Mouse (Mus musculus) MEL (cell line): ENCODE measurements around the gene Hoxb7. TPM values are rescaled to one million over a fixed set of nuclear protein-coding genes. Genes with fewer than 3 reads are reported as not detected.

Source experiments
- DNase-seq: peaks from one replicate; pipeline ENCODE4 v3.0.0; 2011; ENCODE audit warnings: low read depth, low spot score
- H3K27ac ChIP-seq: 2 replicates; pipeline ENCODE4 v1.5.1; 2012; ENCODE audit warnings: low read depth, mild to moderate bottlenecking, control low read depth, low read length, moderate library complexity; ENCODE audit not compliant: control insufficient read depth
- H3K27me3 ChIP-seq, 2 experiments: fragments of 150-350 bp in 1 of 2; sonication (generic) in 1 of 2; 2 replicates each; pipeline ENCODE4 v1.6.1; 2012; ENCODE audit warnings: low read length in 2 of 2, mild to moderate bottlenecking in 2 of 2, improper control_type of control experiment in 1 of 2, moderate library complexity in 1 of 2; ENCODE audit not compliant: insufficient read depth in 2 of 2, control insufficient read depth in 1 of 2
- H3K36me3 ChIP-seq, 2 experiments: 2 replicates each; pipeline ENCODE4 v1.6.1; 2012 to 2014; ENCODE audit warnings: low read length in 2 of 2, improper control_type of control experiment in 1 of 2, inconsistent platforms in 1 of 2, mild to moderate bottlenecking in 1 of 2; ENCODE audit not compliant: insufficient read depth in 2 of 2, control insufficient read depth in 1 of 2
- H3K4me1 ChIP-seq, 2 experiments: fragments of 150-350 bp in 1 of 2; sonication (generic) in 1 of 2; 2 replicates each; pipeline ENCODE4 v1.6.1; 2012; ENCODE audit warnings: low read length in 2 of 2, improper control_type of control experiment in 1 of 2, mild to moderate bottlenecking in 1 of 2; ENCODE audit not compliant: insufficient read depth in 2 of 2, control insufficient read depth in 1 of 2
- H3K4me3 ChIP-seq, 2 experiments: fragments of 150-350 bp in 1 of 2; sonication (generic) in 1 of 2; 2 replicates each; pipeline ENCODE4 v1.5.1; 2012; ENCODE audit warnings: low read depth in 2 of 2, low read length in 2 of 2, mild to moderate bottlenecking in 2 of 2, moderate library complexity in 2 of 2, control low read depth in 1 of 2, improper control_type of control experiment in 1 of 2; ENCODE audit not compliant: control insufficient read depth in 1 of 2, insufficient read depth in 1 of 2
- H3K79me2 ChIP-seq: 2 replicates; pipeline ENCODE4 v1.6.1; 2012; ENCODE audit warnings: mild to moderate bottlenecking, low read length, moderate library complexity; ENCODE audit not compliant: control insufficient read depth, poor library complexity, insufficient read depth
- H3K9ac ChIP-seq: 2 replicates; pipeline ENCODE4 v1.6.1; 2012; ENCODE audit warnings: low read depth, mild to moderate bottlenecking, control low read depth, low read length, moderate library complexity; ENCODE audit not compliant: control insufficient read depth, poor library complexity, severe bottlenecking
- H3K9me3 ChIP-seq: fragments of 150-350 bp; sonication (generic); replicated peaks from 2 replicates; pipeline ENCODE4 v1.6.1; 2012; ENCODE audit warnings: mild to moderate bottlenecking, low read length, improper control_type of control experiment, moderate library complexity; ENCODE audit not compliant: insufficient read depth
- CTCF ChIP-seq, 3 experiments: IDR thresholded peaks in 2 of 3; conservative IDR thresholded peaks in 1 of 3; 2 replicates each; pipeline ENCODE4 v1.5.1; 2011 to 2012; ENCODE audit warnings: low read length in 3 of 3, low read depth in 2 of 3, mild to moderate bottlenecking in 2 of 3, improper control_type of control experiment in 1 of 3, inconsistent platforms in 1 of 3, mixed read lengths in 1 of 3, moderate library complexity in 1 of 3; ENCODE audit not compliant: control insufficient read depth in 1 of 3, insufficient read depth in 1 of 3, poor library complexity in 1 of 3, severe bottlenecking in 1 of 3
- ELF1 ChIP-seq: IDR thresholded peaks from 2 replicates; pipeline ENCODE4 v1.6.1; 2014; ENCODE audit warnings: low read depth, mild to moderate bottlenecking, inconsistent platforms, low read length, improper control_type of control experiment, moderate library complexity
- ETS1 ChIP-seq: IDR thresholded peaks from 2 replicates; pipeline ENCODE4 v1.6.1; 2012; ENCODE audit warnings: low read depth, mild to moderate bottlenecking, inconsistent platforms, low read length, improper control_type of control experiment, moderate library complexity
- GABPA ChIP-seq: IDR thresholded peaks from 2 replicates; pipeline ENCODE4 v1.6.1; 2012; ENCODE audit warnings: low read depth, mild to moderate bottlenecking, inconsistent platforms, low read length, improper control_type of control experiment, moderate library complexity
- GATA1 ChIP-seq: IDR thresholded peaks from 2 replicates; pipeline ENCODE4 v1.6.1; 2011; ENCODE audit warnings: low read depth, low read length, improper control_type of control experiment
- HCFC1 ChIP-seq: IDR thresholded peaks from 2 replicates; pipeline ENCODE4 v1.6.1; 2012; ENCODE audit warnings: low read depth, mild to moderate bottlenecking, inconsistent platforms, low read length, improper control_type of control experiment, moderate library complexity
- JUND ChIP-seq: IDR thresholded peaks from 2 replicates; pipeline ENCODE4 v1.6.1; 2011; ENCODE audit warnings: low read depth, mild to moderate bottlenecking, improper control_type of control experiment, low read length
- KAT2A ChIP-seq: conservative IDR thresholded peaks from 2 replicates; pipeline ENCODE4 v1.6.1; 2012; ENCODE audit warnings: low read depth, low read length, improper control_type of control experiment, inconsistent platforms
- MAFK ChIP-seq: IDR thresholded peaks from 2 replicates; pipeline ENCODE4 v1.6.1; 2011; ENCODE audit warnings: low read depth, mild to moderate bottlenecking, low read length, improper control_type of control experiment, borderline replicate concordance
- MAX ChIP-seq: IDR thresholded peaks from 2 replicates; pipeline ENCODE4 v1.6.1; 2011; ENCODE audit warnings: low read length, improper control_type of control experiment
- MEF2A ChIP-seq: IDR thresholded peaks from 2 replicates; pipeline ENCODE4 v1.6.1; 2014; ENCODE audit warnings: low read depth, mild to moderate bottlenecking, inconsistent platforms, low read length, improper control_type of control experiment; ENCODE audit not compliant: poor library complexity, insufficient replicate concordance, severe bottlenecking; ENCODE audit errors: extremely low read depth
- MYB ChIP-seq: IDR thresholded peaks from 2 replicates; pipeline ENCODE4 v1.6.1; 2011; ENCODE audit warnings: mild to moderate bottlenecking, low read depth, low read length, improper control_type of control experiment
- MYC ChIP-seq: IDR thresholded peaks from 2 replicates; pipeline ENCODE4 v1.6.1; 2011; ENCODE audit warnings: low read depth, mild to moderate bottlenecking, low read length, improper control_type of control experiment, moderate library complexity
- POLR2AphosphoS2 ChIP-seq: IDR thresholded peaks from 2 replicates; pipeline ENCODE4 v1.6.1; 2011; ENCODE audit warnings: low read length, improper control_type of control experiment
- RAD21 ChIP-seq: IDR thresholded peaks from 2 replicates; pipeline ENCODE4 v1.6.1; 2011; ENCODE audit warnings: mild to moderate bottlenecking, low read depth, low read length, improper control_type of control experiment
- TAL1 ChIP-seq: IDR thresholded peaks from 2 replicates; pipeline ENCODE4 v1.6.1; 2012; ENCODE audit warnings: mild to moderate bottlenecking, inconsistent platforms, low read length, moderate library complexity, mixed read lengths
- TCF12 ChIP-seq: IDR thresholded peaks from 2 replicates; pipeline ENCODE4 v1.6.1; 2014; ENCODE audit warnings: low read depth, mild to moderate bottlenecking, inconsistent platforms, low read length, improper control_type of control experiment, moderate library complexity
- USF1 ChIP-seq: IDR thresholded peaks from 2 replicates; pipeline ENCODE4 v1.6.1; 2014; ENCODE audit warnings: low read depth, mild to moderate bottlenecking, inconsistent platforms, low read length, improper control_type of control experiment, moderate library complexity
- USF2 ChIP-seq, 2 experiments: IDR thresholded peaks; 2 replicates each; pipeline ENCODE4 v1.6.1; 2011 to 2012; ENCODE audit warnings: improper control_type of control experiment in 2 of 2, low read length in 2 of 2, borderline replicate concordance in 1 of 2, inconsistent platforms in 1 of 2, low read depth in 1 of 2, mild to moderate bottlenecking in 1 of 2; ENCODE audit not compliant: insufficient read depth in 1 of 2
- ZC3H11A ChIP-seq: IDR thresholded peaks from 2 replicates; pipeline ENCODE4 v1.6.1; 2012; ENCODE audit warnings: low read depth, mild to moderate bottlenecking, inconsistent platforms, low read length, improper control_type of control experiment
- ZKSCAN1 ChIP-seq: IDR thresholded peaks from 2 replicates; pipeline ENCODE4 v1.6.1; 2012; ENCODE audit warnings: low read depth, mild to moderate bottlenecking, inconsistent platforms, low read length, improper control_type of control experiment, moderate library complexity
- ZMIZ1 ChIP-seq: IDR thresholded peaks from 2 replicates; pipeline ENCODE4 v1.6.1; 2012; ENCODE audit warnings: low read depth, mild to moderate bottlenecking, inconsistent platforms, low read length, improper control_type of control experiment, moderate library complexity
- ZNF384 ChIP-seq: IDR thresholded peaks from 2 replicates; pipeline ENCODE4 v1.6.1; 2012; ENCODE audit warnings: low read depth, mild to moderate bottlenecking, inconsistent platforms, low read length, improper control_type of control experiment
- polyA plus RNA-seq, 2 experiments: library from polyadenylated mRNA; stranded (reverse) in 1 of 2; unstranded in 1 of 2; fragments of >175 nt in 1 of 2; fragments of >200 nt in 1 of 2; gene quantifications; 2 replicates each; pipeline versions ENCODE4 v1.2.1 to v1.2.4; 2012; ENCODE audit warnings: low replicate concordance in 2 of 2, low read depth in 1 of 2; ENCODE audit not compliant: insufficient read length in 2 of 2, insufficient read depth in 1 of 2, missing spikeins in 1 of 2
- total RNA-seq: library from RNA; depleted of rRNA; stranded (reverse); fragments of 300-350 nt; gene quantifications from 2 replicates; pipeline ENCODE4 v1.2.3, GENCODE M21; 2012

The Hoxb7 gene
- total and polyA plus RNA-seq, 3 experiments: not detected

DNA sequence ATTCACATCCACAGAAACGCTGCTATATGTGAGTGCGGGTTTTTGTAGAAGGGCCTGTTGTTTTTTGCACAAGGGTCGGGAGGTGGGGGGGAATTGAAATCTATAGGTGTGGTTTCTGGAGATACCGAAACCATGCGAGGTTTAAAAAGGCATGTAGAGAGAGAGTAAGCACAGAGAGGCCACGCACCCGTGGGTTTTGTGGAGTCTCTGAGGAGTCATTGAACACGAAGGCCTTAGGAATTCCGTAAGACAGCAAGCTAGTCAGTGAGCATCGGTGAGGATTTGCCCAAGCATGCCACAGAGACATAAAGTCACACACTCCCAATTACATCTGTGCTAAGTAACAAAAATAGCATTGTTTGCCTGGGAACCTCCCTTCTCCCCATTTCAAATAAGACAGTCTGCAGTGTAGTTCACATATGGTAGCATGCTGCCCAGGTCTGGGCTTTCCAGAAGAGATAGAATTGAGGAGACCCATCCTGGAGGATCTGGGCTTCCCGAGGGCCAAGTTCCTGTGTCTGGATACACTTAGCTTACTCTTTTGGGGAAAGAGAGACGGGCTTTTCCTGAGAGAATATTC is 33.8 kb upstream of the Hoxb7 start:
- Histone ChIP-seq H3K9me3 (no peaks in the 10 kb centered on the region), H3K4me1 (no peaks in the 10 kb centered on the region), H3K4me3 (no peak overlapping the region), H3K36me3 (no peaks in the 10 kb centered on the region), H3K27me3 (peaks cover under 1 to 10% of the 10 kb centered on the region in 2 experiments; a peak in 3 of 4 replicates), H3K9ac (no peak overlapping the region), H3K27ac (no peak overlapping the region), H3K79me2 (no peaks in the 10 kb centered on the region)
- no peak for DNase-seq
- no peak for TF ChIP-seq HCFC1
- no peak for TF ChIP-seq TCF12
- no peak for TF ChIP-seq MAX
- no peak for TF ChIP-seq ZNF384
- TF ChIP-seq GABPA: no peak
- TF ChIP-seq ZC3H11A: no peak
- TF ChIP-seq MYB: no peak
- no peak for TF ChIP-seq ZKSCAN1
- TF ChIP-seq KAT2A: no peak
- no peak for TF ChIP-seq USF1
- no peak for TF ChIP-seq JUND
- TF ChIP-seq TAL1: no peak
- no peak for TF ChIP-seq RAD21

DNA sequence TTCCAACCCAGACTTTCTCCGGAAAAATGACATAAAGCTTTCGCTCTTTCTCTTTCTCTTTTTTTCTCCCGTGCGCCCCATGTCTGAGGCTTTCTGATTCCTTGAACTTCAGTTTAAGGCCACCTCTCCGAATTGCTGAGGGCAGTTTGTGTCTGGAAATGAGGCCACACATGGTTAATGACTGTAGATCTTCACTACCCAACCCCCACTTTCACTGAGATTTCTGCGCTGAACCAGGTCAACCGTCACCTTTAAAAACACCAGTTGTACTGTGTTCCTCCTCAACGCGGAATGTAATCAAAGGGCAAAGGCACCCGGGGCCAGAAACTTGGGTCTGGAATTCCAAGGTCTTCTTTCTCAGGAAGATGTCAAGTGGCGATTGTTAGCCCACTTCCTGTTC is 32.2 kb upstream of the Hoxb7 start:
- Histone ChIP-seq H3K27me3 (peaks cover 6 to 14% of the 10 kb centered on the region in 2 experiments; a peak in 3 of 4 replicates), H3K79me2 (no peaks in the 10 kb centered on the region), H3K27ac (no peak overlapping the region), H3K4me1 (no peaks in the 10 kb centered on the region), H3K9me3 (no peaks in the 10 kb centered on the region), H3K36me3 (no peaks in the 10 kb centered on the region), H3K4me3 (no peak overlapping the region), H3K9ac (no peak overlapping the region)
- DNase-seq: no peak
- TF ChIP-seq MEF2A: no peak
- no peak for TF ChIP-seq MAFK
- TF ChIP-seq ZC3H11A: no peak
- no peak for TF ChIP-seq MYB
- no peak for TF ChIP-seq MYC
- TF ChIP-seq RAD21: no peak
- TF ChIP-seq HCFC1: no peak
- TF ChIP-seq GATA1: no peak
- no peak for TF ChIP-seq POLR2AphosphoS2
- TF ChIP-seq TAL1: no peak
- no peak for TF ChIP-seq JUND
- no peak for TF ChIP-seq USF2 (IDR thresholded peaks at IDR 0.05; ENCODE audit: borderline replicate concordance in 1 of 2, insufficient read depth in 1 of 2, low read depth in 1 of 2, low read length in 2 of 2)
- TF ChIP-seq ELF1: no peak
- no peak for TF ChIP-seq TCF12
- TF ChIP-seq CTCF (IDR thresholded peaks at IDR 0.05 in 2 of 3, conservative IDR thresholded peaks at IDR 0.05 in 1 of 3; ENCODE audit: control insufficient read depth in 1 of 3, insufficient read depth in 1 of 3, low read depth in 2 of 3, low read length in 3 of 3, poor library complexity in 1 of 3, severe bottlenecking in 1 of 3): no peak
- no peak for TF ChIP-seq ZMIZ1
- no peak for TF ChIP-seq ETS1
